Mouse (Mus musculus): ENCODE data around the gene Arl4c.

DNA sequence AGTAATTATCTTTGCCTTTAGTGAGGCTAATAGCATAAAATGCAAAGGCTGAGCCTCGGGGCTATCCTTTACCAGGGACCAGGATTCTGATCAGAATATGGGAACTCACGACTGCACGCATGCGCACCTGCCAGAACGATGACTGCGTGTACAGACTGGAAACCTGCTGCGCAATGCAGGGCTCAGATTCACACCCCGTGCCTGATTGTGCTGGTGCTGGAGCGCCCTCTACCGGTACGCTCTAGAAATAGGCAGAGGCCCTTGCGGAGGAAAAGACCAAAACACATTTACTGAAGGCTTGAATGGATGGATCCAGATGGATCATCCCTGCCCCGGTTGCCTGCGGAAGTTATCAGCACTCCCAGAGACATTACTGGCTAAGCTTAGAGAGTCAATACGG lies 3.8 kb upstream of the Arl4c start:
- TF ChIP-seq GATA1 (IDR thresholded peaks at IDR 0.05; ENCODE audit: borderline replicate concordance, low read length) (no peak), FLI1 (IDR thresholded peaks at IDR 0.05; ENCODE audit: low read length) (no peak)
